Mouse (Mus musculus) olfactory bulb, adult 2 months (tissue): ENCODE results near the gene Hmox1. TPM values are rescaled to one million over a fixed set of nuclear protein-coding genes. Genes with fewer than 3 reads are reported as not detected.

ENCODE experiments used
- H3K27ac ChIP-seq: fragments of 200-500 bp; 2 replicates; pipeline ENCODE4 v1.5.1; 2012; ENCODE audit warnings: low read depth, low read length; ENCODE audit not compliant: insufficient read depth
- H3K4me1 ChIP-seq: fragments of 200-500 bp; 2 replicates; pipeline ENCODE4 v1.6.1; 2012; ENCODE audit warnings: low read length; ENCODE audit not compliant: control insufficient read depth, insufficient read depth
- H3K4me3 ChIP-seq: fragments of 200-500 bp; 2 replicates; pipeline ENCODE4 v1.5.1; 2012; ENCODE audit warnings: mild to moderate bottlenecking, low read depth, low read length, moderate library complexity; ENCODE audit not compliant: insufficient read depth
- CTCF ChIP-seq: fragments of 200-500 bp; IDR thresholded peaks from 2 replicates; pipeline ENCODE4 v1.5.1; 2012; ENCODE audit warnings: low read depth, mild to moderate bottlenecking, low read length, moderate library complexity; ENCODE audit not compliant: insufficient read depth
- POLR2A ChIP-seq: fragments of 200-500 bp; IDR thresholded peaks from 2 replicates; pipeline ENCODE4 v1.6.1; 2012; ENCODE audit warnings: mild to moderate bottlenecking, low read depth, low read length, moderate library complexity; ENCODE audit not compliant: insufficient read depth
- WGBS: fragments of 180-500 bp; shearing (Covaris S2); methylation state at CpG from one replicate; pipeline ENCODE4 v1.1.7; 2018; 5-methylcytosine and 5-hydroxymethylcytosine counted together
- polyA plus RNA-seq: library from polyadenylated mRNA; stranded (reverse); fragments of >200 nt; gene quantifications from 2 replicates; pipeline ENCODE4 v1.2.4, GENCODE M21; 2012; ENCODE audit warnings: low replicate concordance; ENCODE audit not compliant: missing spikeins, insufficient read depth, insufficient read length

The Hmox1 gene
- polyA plus RNA-seq, 1 experiment = not detected

GRCm38 (mm10) chr8:75136256-75136655 lies 42.8 kb downstream of the Hmox1 start:
- no peak overlapping the region for H3K4me3 ChIP-seq
- 89% methylated on average over 2 of the region's 2 CpGs for WGBS
- H3K27ac ChIP-seq = no peak overlapping the region
- TF ChIP-seq CTCF (no peak), POLR2A (no peak)
- H3K4me1 ChIP-seq = peaks cover 15% of the 10 kb centered on the region

- 47% methylated on average over 3 of the region's 3 CpGs for WGBS
- peaks cover 15% of the 10 kb centered on the region for H3K4me1 ChIP-seq
- no peak overlapping the region for H3K4me3 ChIP-seq
- H3K27ac ChIP-seq = no peak overlapping the region
- TF ChIP-seq CTCF = no peak
These were observed 44.1 kb downstream of the Hmox1 start for GRCm38 (mm10) chr8:75137536-75137935.

Other genes starting within 250 kb of the Hmox1 start
- not detected in 2 replicates for gene Isx, start 220.4 kb upstream of the Hmox1 start, polyA plus RNA-seq
- gene Hmgxb4, start 100.3 kb upstream of the Hmox1 start, polyA plus RNA-seq = not detected in 2 replicates
- 280 TPM in 1 of 2 replicates, not detected in the other for gene Tom1, start 59.9 kb upstream of the Hmox1 start, polyA plus RNA-seq
- gene Mcm5, start 15.9 kb downstream of the Hmox1 start, polyA plus RNA-seq = not detected in 2 replicates
- not detected in 2 replicates for gene Rasd2, start 120.3 kb downstream of the Hmox1 start, polyA plus RNA-seq